Mouse (Mus musculus): ENCODE measurements around the gene Gpt2.

- no peak for TF ChIP-seq CTCF (IDR thresholded peaks at IDR 0.05; ENCODE audit: low read depth)
- no peak for TF ChIP-seq EP300 (IDR thresholded peaks at IDR 0.05; ENCODE audit: low read depth)
Measured at GRCm38 (mm10) chr8:85517336-85517735, 25.0 kb downstream of the Gpt2 start.
